26 mouse cellular contexts compared by ENCODE assay signal in genomic region chr14:41146922-41147321, GRCm38 (mm10). TPM values are rescaled to one million over a fixed set of nuclear protein-coding genes. Genes with fewer than 3 reads are reported as not detected.
"Had no signal": no experiment of that assay in that cellular context is flagged by ENCODE, and none has a peak within 500 bp of the region (broad histone marks: within the 10 kb centered on the region; RNA-seq: fewer than 3 reads in every experiment).

No protein-coding gene starts in this region.

- H3K36me3 ChIP-seq: kidney, embryonic 15.5 days; liver, embryonic 13.5 days; neural tube, embryonic 12.5 days; neural tube, embryonic 15.5 days; stomach, embryonic 15.5 days had no signal

- H3K4me1 ChIP-seq: kidney, embryonic 15.5 days; liver, embryonic 13.5 days; neural tube, embryonic 12.5 days; neural tube, embryonic 15.5 days; stomach, embryonic 15.5 days had no signal

- H3K4me3 ChIP-seq: kidney, embryonic 15.5 days; left cerebral cortex, adult 2 months; liver, embryonic 13.5 days; neural tube, embryonic 12.5 days; neural tube, embryonic 15.5 days; stomach, embryonic 15.5 days had no signal

- H3K9me3 ChIP-seq: kidney, embryonic 15.5 days; liver, embryonic 13.5 days; neural tube, embryonic 12.5 days; neural tube, embryonic 15.5 days; stomach, embryonic 15.5 days had no signal

- H3K9ac ChIP-seq: kidney, embryonic 15.5 days; liver, embryonic 13.5 days; neural tube, embryonic 12.5 days; neural tube, embryonic 15.5 days; stomach, embryonic 15.5 days had no signal

- DNase-seq: kidney, adult 11 months; kidney, postnatal 10 days; kidney, postnatal 36 days; layer of hippocampus, postnatal 36 days; liver, embryonic 13.5 days; midbrain, embryonic 14.5 days; retina, postnatal 1 day; right cerebral cortex, postnatal 25 days; spleen, adult 18-20 months; thymus, postnatal 25 days had no signal

- H3K27ac ChIP-seq: kidney, embryonic 15.5 days; left cerebral cortex, adult 2 months; liver, embryonic 13.5 days; neural tube, embryonic 12.5 days; neural tube, embryonic 15.5 days; stomach, embryonic 15.5 days had no signal

- H3K27me3 ChIP-seq: kidney, embryonic 15.5 days; liver, embryonic 13.5 days; neural tube, embryonic 12.5 days; neural tube, embryonic 15.5 days; stomach, embryonic 15.5 days had no signal

- H3K4me2 ChIP-seq: kidney, embryonic 15.5 days; liver, embryonic 13.5 days; midbrain, embryonic 11.5 days; neural tube, embryonic 12.5 days; neural tube, embryonic 15.5 days; stomach, embryonic 15.5 days had no signal

RNA-seq across cellular contexts. Expression of gene Mbl1, which starts 4.3 kb away (rescaled TPM):
- total RNA-seq: layer of hippocampus, adult 8-10 months; layer of hippocampus, postnatal 10 days; layer of hippocampus, postnatal 36 days; left cerebral cortex, adult 2 months; left cerebral cortex, postnatal 10 days; left cerebral cortex, postnatal 36 days; megakaryocyte-erythroid progenitor cell, adult 5-6 weeks had no signal
- polyA plus RNA-seq: intestine, embryonic 14.5 days; limb, embryonic 11.5 days; limb, embryonic 14.5 days; midbrain, embryonic 11.5 days; midbrain, embryonic 14.5 days; neural tube, embryonic 12.5 days; neural tube, embryonic 15.5 days; thymus, postnatal 0 days had no signal

RNA-seq across cellular contexts. Expression of gene Sftpa1, which starts 15.3 kb away (rescaled TPM):
- total RNA-seq: layer of hippocampus, adult 8-10 months; layer of hippocampus, postnatal 10 days; layer of hippocampus, postnatal 36 days; left cerebral cortex, adult 2 months; left cerebral cortex, postnatal 10 days; left cerebral cortex, postnatal 36 days; megakaryocyte-erythroid progenitor cell, adult 5-6 weeks had no signal
- polyA plus RNA-seq: intestine, embryonic 14.5 days; kidney, embryonic 15.5 days; limb, embryonic 11.5 days; limb, embryonic 14.5 days; midbrain, embryonic 11.5 days; midbrain, embryonic 14.5 days; neural tube, embryonic 12.5 days; neural tube, embryonic 15.5 days; stomach, embryonic 15.5 days had no signal

RNA-seq across cellular contexts. Expression of gene Sftpd, which starts 38.0 kb away (rescaled TPM):
- total RNA-seq: layer of hippocampus, adult 8-10 months; layer of hippocampus, postnatal 10 days; layer of hippocampus, postnatal 36 days; left cerebral cortex, adult 2 months; left cerebral cortex, postnatal 10 days; left cerebral cortex, postnatal 36 days; megakaryocyte-erythroid progenitor cell, adult 5-6 weeks had no signal
- polyA plus RNA-seq: intestine, embryonic 14.5 days; kidney, embryonic 15.5 days; limb, embryonic 11.5 days; limb, embryonic 14.5 days; liver, adult 2 months; midbrain, embryonic 11.5 days; midbrain, embryonic 14.5 days; neural tube, embryonic 12.5 days; neural tube, embryonic 15.5 days had no signal

RNA-seq across cellular contexts. Expression of gene Mat1a, which starts 42.1 kb away (rescaled TPM):
- total RNA-seq: layer of hippocampus, postnatal 10 days; layer of hippocampus, postnatal 36 days; left cerebral cortex, adult 2 months; left cerebral cortex, postnatal 10 days; left cerebral cortex, postnatal 36 days; megakaryocyte-erythroid progenitor cell, adult 5-6 weeks had no signal
- polyA plus RNA-seq: limb, embryonic 11.5 days; limb, embryonic 14.5 days; midbrain, embryonic 11.5 days; midbrain, embryonic 14.5 days; neural tube, embryonic 12.5 days; neural tube, embryonic 15.5 days had no signal
